Mouse (Mus musculus): ENCODE results near the gene Sec14l1. TPM values are rescaled to one million over a fixed set of nuclear protein-coding genes. Genes with fewer than 3 reads are reported as not detected.

The Sec14l1 gene
- total and polyA plus RNA-seq, 3 experiments = 42.0 to 55.9 TPM; not detected in 1

- H3K27ac ChIP-seq (ENCODE audit: control insufficient read depth, low read depth, low read length) = no peak overlapping the region
- no peaks in the 10 kb centered on the region for H3K36me3 ChIP-seq (ENCODE audit: control insufficient read depth in 1 of 2, insufficient read depth in 2 of 2, low read length in 2 of 2)
- no peak overlapping the region for H3K9ac ChIP-seq (ENCODE audit: control insufficient read depth, low read depth, low read length, poor library complexity, severe bottlenecking)
- DNase-seq (ENCODE audit: low read depth, low spot score) = peak; percentile 85
- no peaks in the 10 kb centered on the region for H3K9me3 ChIP-seq (replicated peaks; ENCODE audit: insufficient read depth, low read length)
- H3K4me3 ChIP-seq (ENCODE audit: control insufficient read depth in 1 of 2, insufficient read depth in 1 of 2, low read depth in 2 of 2, low read length in 2 of 2) = no peak overlapping the region
- H3K27me3 ChIP-seq (ENCODE audit: control insufficient read depth in 1 of 2, insufficient read depth in 2 of 2, low read length in 2 of 2) = no peaks in the 10 kb centered on the region
- TF ChIP-seq BHLHE40 (IDR thresholded peaks at IDR 0.05; ENCODE audit: borderline replicate concordance, low read depth, low read length) (0 out of 2 replicates have a peak, but pooled peaks have one; percentile 33), SMC3 (IDR thresholded peaks at IDR 0.05; ENCODE audit: low read depth, low read length) (peak; percentile 97), CTCF (IDR thresholded peaks at IDR 0.05 in 2 of 3, conservative IDR thresholded peaks at IDR 0.05 in 1 of 3; ENCODE audit: control insufficient read depth in 1 of 3, insufficient read depth in 1 of 3, low read depth in 2 of 3, low read length in 3 of 3, poor library complexity in 1 of 3, severe bottlenecking in 1 of 3) (peak; percentile 58 to 98 (median 91)), ZC3H11A (IDR thresholded peaks at IDR 0.05; ENCODE audit: low read depth, low read length) (peak; percentile 99), RAD21 (IDR thresholded peaks at IDR 0.05; ENCODE audit: low read depth, low read length) (peak; percentile 94), JUND (IDR thresholded peaks at IDR 0.05; ENCODE audit: low read depth, low read length) (0 out of 2 replicates have a peak, but pooled peaks have one; percentile 42), UBTF (IDR thresholded peaks at IDR 0.05; ENCODE audit: borderline replicate concordance, insufficient read depth, low read depth, low read length) (no peak), MEF2A (IDR thresholded peaks at IDR 0.05; ENCODE audit: extremely low read depth, insufficient replicate concordance, low read depth, low read length, poor library complexity, severe bottlenecking) (no peak), MAX (IDR thresholded peaks at IDR 0.05; ENCODE audit: low read length) (0 out of 2 replicates have a peak, but pooled peaks have one; percentile 46), MYC (IDR thresholded peaks at IDR 0.05; ENCODE audit: low read depth, low read length) (0 out of 2 replicates have a peak, but pooled peaks have one; percentile 41)
- H3K79me2 ChIP-seq (ENCODE audit: control insufficient read depth, insufficient read depth, low read length, poor library complexity) = no peaks in the 10 kb centered on the region
- H3K4me1 ChIP-seq (ENCODE audit: control insufficient read depth in 1 of 2, insufficient read depth in 2 of 2, low read length in 2 of 2) = no peaks in the 10 kb centered on the region
These were observed 62.5 kb downstream of the Sec14l1 start for GRCm38 (mm10) chr11:117177303-117177979.

- no peaks in the 10 kb centered on the region for H3K36me3 ChIP-seq (ENCODE audit: control insufficient read depth in 1 of 2, insufficient read depth in 2 of 2, low read length in 2 of 2)
- peak; percentile 41 for DNase-seq (ENCODE audit: low read depth, low spot score)
- no peaks in the 10 kb centered on the region for H3K79me2 ChIP-seq (ENCODE audit: control insufficient read depth, insufficient read depth, low read length, poor library complexity)
- TF ChIP-seq MYC (IDR thresholded peaks at IDR 0.05; ENCODE audit: low read depth, low read length) = no peak
- peak; percentile 58 for TF ChIP-seq SMC3 (IDR thresholded peaks at IDR 0.05; ENCODE audit: low read depth, low read length)
- peak; percentile 59 for TF ChIP-seq RAD21 (IDR thresholded peaks at IDR 0.05; ENCODE audit: low read depth, low read length)
- peak; percentile 64 to 89 (median 69) for TF ChIP-seq CTCF (IDR thresholded peaks at IDR 0.05 in 2 of 3, conservative IDR thresholded peaks at IDR 0.05 in 1 of 3; ENCODE audit: control insufficient read depth in 1 of 3, insufficient read depth in 1 of 3, low read depth in 2 of 3, low read length in 3 of 3, poor library complexity in 1 of 3, severe bottlenecking in 1 of 3)
- peak; percentile 37; the same call in 1 of the 2 replicates for TF ChIP-seq ZC3H11A (IDR thresholded peaks at IDR 0.05; ENCODE audit: low read depth, low read length)
- no peak for TF ChIP-seq MYB (IDR thresholded peaks at IDR 0.05; ENCODE audit: low read depth, low read length)
- H3K9me3 ChIP-seq (replicated peaks; ENCODE audit: insufficient read depth, low read length) = no peaks in the 10 kb centered on the region
- H3K4me3 ChIP-seq (ENCODE audit: control insufficient read depth in 1 of 2, insufficient read depth in 1 of 2, low read depth in 2 of 2, low read length in 2 of 2) = no peak overlapping the region
- no peak overlapping the region for H3K27ac ChIP-seq (ENCODE audit: control insufficient read depth, low read depth, low read length)
- no peak overlapping the region for H3K9ac ChIP-seq (ENCODE audit: control insufficient read depth, low read depth, low read length, poor library complexity, severe bottlenecking)
- peaks cover 0 to 1% of the 10 kb centered on the region in 2 experiments; a peak in 2 of 4 replicates for H3K27me3 ChIP-seq (ENCODE audit: control insufficient read depth in 1 of 2, insufficient read depth in 2 of 2, low read length in 2 of 2)
- H3K4me1 ChIP-seq (ENCODE audit: control insufficient read depth in 1 of 2, insufficient read depth in 2 of 2, low read length in 2 of 2) = no peaks in the 10 kb centered on the region
These were observed 64.9 kb downstream of the Sec14l1 start for GRCm38 (mm10) chr11:117179902-117180301.

Measured in MEL (cell line).